Mouse (Mus musculus): ENCODE measurements around the gene Ppih.
"Not testable (repeated sequence)": the region's sequence is repeated elsewhere in the genome, so short reads cannot be mapped to it uniquely, and the experiment has no call there.

The Ppih gene

DNA sequence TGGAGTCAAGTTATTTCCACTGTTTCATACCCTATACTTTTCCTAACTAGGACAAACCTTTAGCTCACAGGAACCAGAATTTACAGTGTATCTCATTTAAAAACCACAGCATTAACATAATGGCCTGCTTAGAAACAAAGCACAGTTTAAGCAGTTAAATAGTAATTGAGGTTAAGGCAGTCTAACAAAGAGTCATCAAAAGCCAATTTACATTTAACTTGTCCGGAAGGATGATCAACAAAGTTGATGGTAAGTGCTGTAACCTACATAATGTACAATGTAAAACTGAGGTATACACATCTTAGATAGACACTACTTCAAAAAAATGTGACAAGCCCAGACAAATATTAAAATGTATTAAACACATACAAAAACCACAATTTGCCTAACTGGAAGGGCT, 28.4 kb downstream of the Ppih start:
- no peak for DNase-seq (ENCODE audit: low spot score in 2 of 2)

DNA sequence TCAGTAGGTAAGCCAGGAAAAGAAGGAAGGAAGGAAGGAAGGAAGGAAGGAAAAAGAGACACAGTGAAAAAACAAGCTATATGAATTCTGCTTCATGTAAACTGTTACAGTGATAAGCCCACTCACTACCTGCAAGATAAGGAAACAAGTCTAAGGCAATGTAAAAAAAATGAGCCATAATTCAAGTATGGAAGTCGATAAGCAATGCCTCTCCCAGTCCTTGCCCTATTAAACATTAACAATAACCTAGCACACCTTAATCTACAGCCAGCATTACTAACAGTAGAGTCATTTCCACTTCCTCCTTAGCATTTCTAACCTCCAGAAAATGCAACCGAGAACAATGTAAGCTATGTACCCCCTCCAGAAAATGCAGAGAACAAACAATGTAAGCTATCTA, 35.0 kb downstream of the Ppih start:
- no peak for DNase-seq (ENCODE audit: low spot score in 2 of 2)

DNA sequence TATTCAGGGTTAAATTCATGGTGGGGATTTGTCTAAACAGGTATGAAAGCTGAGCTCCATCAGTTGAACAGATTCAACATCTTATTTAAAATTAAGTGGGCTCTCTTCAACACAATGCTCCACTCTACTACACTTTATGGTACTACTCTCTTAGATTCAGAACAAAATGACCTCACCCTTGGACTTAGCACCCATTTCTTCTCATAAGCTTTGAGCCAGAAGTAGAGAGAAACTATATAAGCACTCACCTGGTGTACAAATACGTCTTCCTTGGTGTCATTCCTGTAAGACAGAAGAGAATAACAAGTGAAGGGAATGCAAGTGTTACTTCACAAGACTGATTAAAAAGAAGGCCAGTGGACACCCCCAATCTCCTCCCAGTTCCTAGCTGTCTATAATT, 35.5 kb downstream of the Ppih start:
- no peak for DNase-seq (ENCODE audit: low spot score in 2 of 2)

DNA sequence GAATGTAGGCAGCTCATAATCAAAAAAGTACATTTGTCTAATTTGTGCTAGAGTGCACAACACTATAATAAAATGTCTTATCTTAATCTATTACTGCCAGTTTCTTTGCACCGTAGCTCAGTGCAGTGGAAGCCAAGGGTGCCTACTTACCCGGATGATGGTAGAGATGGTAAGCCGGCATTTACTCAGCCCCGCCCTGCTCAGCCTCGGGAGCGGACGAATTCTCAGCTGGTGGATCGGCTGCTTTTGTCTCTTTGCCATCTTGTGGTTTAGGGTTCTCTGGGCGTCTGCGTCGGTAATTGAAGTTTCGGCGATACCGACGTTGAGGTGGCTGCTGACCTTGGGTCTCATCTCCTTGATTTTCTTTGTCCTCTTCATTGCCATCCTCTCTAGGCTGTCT, 41.6 kb downstream of the Ppih start:
- not testable (repeated sequence) for DNase-seq (ENCODE audit: low spot score in 2 of 2)

DNA sequence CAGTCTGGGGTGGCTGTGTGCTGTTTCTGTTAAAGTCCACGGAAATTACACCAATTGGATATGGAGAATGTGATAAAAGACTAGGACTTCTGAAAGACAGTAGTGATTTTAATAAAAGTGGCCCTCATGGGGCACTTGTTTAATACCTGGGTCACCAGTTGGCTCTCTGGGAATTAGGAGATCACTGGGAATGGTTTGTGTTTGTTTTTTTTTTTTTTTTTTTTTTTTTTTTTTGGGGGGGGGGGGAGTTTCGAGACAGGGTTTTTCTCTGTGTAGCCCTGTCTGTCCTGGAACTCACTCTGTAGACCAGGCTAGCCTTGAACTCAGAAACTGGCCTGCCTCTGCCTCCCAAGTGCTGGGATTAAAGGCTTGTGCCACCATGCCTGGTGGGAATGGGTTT, 44.6 kb downstream of the Ppih start:
- no peak for DNase-seq (ENCODE audit: low spot score in 2 of 2)

DNA sequence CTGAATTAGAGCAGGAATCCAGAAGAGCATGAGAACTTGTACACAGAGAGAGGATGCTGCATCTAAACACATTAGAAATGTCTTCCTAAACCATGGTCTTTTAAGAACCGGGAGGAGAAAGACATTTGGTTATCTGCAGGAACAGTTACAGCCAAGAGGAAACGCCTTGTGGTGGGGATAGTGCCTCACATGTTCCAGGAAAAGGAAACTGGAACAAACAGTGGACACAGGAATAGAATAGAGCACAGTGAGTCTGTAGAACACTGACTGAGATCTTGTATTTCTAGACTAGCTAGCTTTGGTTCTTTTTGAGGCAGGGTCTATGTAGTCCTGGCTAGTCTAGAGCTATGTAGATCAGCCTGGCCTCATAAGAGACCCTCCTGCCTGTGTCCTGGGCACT, 45.1 kb downstream of the Ppih start:
- no peak for DNase-seq (ENCODE audit: low spot score in 2 of 2)

DNA sequence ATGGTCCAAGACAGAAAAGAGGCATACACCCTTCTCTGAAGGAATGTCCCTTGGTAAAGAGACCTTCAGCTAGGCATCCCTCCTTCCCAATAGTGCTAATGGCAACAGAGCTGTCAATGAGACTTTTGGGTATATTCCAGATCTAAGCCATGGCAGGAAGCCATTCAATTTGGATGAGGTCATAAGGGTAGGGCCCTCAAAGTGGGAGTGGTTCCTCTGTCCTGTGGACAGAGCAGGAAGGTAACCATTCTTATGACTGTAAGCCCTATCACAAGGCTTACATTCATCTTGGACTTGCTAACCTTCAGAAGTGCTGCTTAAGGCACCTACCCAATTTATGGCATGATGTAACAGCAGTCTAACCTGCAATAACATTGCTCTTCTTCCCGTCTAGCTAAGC, 45.7 kb downstream of the Ppih start:
- DNase-seq (ENCODE audit: low spot score in 2 of 2): no peak

DNA sequence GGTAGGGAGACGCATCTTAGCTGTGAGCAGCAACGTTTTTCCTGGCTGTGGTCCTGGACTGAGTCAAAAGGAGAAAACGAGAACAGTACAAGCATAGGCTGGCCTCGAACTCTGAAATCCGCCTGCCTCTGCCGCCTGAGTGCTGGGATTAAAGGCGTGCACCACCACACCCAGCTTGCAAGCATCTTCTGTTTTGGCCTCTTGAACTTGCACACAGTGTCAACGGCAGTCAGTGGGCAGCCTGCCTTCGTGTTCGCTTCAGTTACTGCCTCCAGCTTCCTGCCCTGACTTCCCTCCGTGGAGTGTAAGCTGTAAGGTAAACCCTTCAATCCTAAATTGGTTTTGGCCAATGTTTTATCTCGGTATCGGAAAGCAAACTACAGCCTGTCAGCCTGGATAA, 53.7 kb downstream of the Ppih start:
- DNase-seq (ENCODE audit: low spot score in 2 of 2): no peak

DNA sequence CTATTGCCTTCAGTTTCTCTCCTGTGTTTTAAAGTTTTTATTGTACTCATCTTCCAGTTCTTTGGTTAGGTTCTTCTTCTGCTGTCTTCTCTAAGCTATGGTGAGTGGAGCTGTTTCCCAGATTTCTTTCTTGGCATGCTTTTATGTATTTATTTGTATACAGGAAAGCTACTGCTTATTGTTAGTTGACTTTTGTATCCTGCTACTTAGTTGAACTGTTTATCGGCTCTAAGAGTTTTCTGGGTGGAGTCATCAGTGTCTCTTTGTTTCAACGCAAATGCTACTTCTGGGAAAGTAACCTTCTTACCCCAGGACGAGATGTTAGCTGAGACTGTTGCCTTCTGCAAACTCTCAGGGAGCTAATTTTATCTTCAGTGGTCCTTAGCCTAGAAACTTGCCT, 56.9 kb downstream of the Ppih start:
- no peak for DNase-seq (ENCODE audit: low spot score in 2 of 2)

DNA sequence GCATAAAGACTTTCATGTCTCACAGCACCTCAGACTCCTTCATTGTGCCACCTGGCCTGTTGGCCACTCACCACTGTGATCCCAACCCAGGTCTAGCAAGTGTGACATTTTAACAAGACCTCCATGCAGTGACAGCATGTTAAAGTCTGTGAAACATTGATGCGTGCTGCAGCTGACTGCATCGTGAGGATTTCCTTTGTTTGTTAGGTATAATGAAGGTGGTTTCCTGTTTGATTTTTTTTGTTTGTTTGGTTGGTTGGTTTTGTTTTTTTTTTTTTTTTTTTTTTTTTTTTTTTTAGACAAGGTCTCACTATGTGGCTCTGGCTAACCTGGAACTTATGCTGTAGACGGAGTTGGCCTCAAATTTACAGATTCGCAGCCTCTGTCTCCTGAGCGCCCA, 57.9 kb downstream of the Ppih start:
- no peak for DNase-seq (ENCODE audit: low spot score in 2 of 2)

DNA sequence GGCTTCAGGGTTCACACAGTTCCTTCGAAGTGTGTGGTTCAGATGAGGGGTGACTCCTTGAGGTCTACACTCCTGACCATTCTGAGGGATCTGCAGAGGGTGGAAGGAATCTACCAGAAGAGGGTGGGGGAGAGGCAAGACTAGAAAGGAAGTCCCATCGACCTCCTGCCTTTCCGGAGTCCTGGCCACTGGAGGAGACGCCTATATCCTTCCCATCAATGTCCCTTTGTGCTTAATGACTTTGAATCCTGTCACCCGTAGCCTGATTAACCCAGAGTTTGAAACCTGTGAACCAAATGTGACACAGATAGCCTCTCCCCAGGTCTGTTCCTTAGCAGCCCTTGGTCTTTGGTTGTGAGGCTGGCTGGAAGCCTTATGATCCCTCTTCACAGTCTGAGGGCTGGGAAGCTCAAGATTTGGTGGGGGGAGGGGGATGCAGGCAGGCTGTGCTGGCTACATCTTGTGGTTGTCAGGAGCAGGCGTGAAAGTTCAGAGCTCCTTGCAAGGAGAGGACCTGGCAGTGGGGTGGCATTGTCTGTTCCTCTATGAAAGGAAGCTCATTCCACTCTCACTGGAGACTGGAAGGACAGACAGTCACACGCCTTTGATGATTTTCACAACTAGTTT, 59.1 kb downstream of the Ppih start:
- DNase-seq (ENCODE audit: low spot score in 2 of 2): no peak

DNA sequence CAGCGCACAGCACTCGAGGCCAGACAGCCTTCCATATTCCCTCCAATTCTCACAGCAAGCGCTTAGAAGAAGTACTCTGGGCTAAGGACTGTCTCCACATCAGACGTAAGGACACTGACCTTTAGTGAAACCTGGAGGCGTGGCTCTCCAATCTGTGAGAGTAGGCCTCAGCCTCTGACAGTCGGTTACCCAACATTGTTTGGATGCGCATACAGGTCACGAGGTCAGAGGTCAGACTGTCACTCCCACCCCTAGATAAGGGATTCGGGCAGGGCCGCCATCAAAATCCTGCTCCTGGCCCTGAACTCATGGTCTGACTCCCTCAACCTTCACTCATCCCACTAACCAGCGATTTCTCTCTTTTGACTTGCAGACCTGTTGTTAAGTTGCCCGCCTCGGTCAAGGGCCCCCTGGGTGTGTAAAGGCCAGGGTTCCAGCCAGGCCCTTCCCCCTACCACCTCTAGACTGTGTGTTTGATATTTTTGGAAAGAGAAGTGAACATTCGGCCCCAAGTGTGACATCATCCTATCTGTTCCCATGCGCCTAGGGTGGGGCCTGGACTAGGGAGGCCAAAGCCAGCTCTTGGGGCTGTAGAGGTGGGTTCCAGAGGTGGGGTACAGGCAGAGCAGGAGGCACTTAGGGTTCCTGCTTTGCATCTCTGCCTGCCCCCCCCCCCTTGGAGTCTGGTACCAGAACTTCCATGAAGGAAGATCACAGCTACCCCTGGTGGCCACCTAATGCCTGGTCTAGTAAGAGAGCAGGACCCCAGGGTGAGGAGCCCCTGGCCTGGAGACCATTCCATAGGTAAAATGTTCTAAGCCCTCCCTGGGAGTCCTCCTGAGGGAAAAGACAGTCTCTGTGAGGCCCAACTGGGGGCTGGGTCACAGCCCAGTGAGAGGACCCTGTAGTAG, 60.7 kb downstream of the Ppih start:
- DNase-seq (ENCODE audit: low spot score in 2 of 2): no peak

DNA sequence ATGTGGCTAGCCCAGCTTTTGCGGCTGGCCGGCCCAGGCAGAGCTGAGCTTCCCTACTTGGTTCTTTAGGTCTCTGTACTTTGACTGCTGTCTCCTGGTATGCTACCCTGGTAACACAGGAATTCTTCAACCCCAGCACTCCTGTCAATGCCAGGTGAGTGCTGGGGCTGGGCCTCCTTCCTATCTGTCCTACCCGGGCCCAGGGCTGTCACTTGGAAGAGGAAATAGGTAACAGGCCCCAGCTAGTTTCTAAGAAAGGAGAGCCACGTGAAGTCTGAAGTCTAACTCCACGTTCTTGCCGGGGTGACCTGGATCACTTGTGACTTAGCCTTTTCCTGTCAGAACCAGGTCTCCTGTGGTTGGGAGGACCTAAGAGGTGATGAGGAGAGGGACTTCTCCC, 63.3 kb downstream of the Ppih start:
- no peak for DNase-seq (ENCODE audit: low spot score in 2 of 2)

DNA sequence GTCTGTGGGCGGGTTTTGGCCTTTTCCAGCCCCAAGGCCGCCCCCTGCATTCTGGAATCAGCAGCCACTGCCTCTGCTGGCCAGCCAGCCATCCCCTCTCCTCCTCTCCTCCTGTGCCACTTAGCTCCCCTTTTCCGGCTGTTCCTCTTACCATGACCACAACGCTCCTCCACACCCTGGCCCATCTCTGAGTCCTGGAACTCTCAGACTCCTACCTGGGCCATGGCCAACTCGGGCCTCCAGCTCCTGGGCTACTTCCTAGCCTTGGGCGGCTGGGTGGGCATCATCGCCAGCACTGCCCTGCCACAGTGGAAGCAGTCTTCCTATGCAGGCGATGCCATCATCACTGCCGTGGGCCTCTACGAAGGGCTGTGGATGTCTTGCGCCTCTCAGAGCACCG, 65.0 kb downstream of the Ppih start, which contains the start of gene Cldn19:
Gene Cldn19 (plus strand): TSS at position 64 of the 400 bp plus-strand sequence.
- DNase-seq (ENCODE audit: low spot score in 2 of 2): no peak

DNA sequence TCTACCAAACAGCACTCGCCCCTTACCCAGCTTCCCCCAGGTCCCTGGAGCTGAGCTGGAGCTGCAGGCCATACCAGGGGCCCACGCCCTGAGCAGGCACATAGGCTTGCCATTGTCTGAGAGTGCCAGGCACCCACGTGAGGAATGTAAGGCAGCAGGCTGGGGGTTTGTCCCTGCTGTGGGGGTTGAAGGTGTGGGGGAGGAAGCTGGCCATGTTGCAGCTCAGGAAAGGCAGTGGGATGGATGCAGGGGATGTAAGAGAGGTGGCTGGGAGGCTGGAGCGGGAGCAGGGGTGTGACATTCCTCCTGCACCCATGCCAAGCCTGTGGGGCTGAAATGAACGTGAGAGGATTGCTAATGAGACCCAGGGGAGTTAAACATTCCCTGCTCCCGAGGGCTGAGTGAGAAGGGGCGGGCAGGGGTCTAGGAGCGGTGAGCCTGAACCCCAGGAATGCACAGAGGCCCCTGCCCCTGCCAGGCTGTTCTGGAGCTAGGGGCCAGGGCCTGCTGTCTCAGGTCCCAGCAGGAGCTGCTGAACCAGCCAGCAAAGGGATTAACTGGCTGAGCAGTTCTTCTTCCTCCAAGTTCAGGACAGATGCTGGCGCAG, 66.2 kb downstream of the Ppih start:
- DNase-seq (ENCODE audit: low spot score in 2 of 2): peak in 1 of 2 experiments; percentile 33

DNA sequence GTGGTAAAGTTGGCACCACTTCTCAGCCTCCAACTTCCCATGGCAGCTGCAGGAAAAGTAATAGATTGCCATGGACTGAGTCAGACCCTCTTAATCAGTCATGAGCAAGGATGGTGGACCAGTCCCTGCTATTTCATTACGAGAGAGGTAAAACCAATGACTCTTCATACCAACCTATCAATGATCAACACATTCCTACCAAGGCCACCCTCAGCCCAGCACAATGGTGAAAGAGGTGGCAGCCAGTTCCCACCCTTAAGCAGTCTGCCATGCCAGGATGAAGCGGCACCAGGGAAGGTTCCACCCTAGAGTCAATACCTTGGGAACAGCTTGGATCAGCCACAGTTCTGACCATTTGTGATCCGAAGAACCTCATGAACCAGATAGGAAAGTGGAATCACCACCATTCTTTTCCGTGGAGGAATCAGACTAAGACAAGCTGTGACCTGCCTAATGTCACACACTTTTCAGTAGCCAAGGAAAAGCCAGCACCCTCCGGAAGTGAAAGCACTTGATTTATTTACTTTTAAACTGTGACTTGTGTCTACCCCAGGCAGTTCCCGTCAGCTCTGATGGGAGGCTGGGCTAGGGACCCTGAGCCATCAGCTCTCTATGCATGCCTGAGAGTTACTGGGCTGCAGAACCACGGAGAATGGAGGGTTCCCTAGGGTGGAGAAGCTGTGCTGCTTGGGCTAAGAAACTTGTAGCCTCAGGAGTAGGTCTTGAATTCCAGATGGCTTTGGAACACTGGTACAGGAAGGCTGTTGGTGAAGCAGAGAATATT, 68.1 kb downstream of the Ppih start:
- no peak for DNase-seq (ENCODE audit: low spot score in 2 of 2)

Measured in frontal cortex, postnatal 10 days (tissue).